Mouse (Mus musculus) MEL (cell line): ENCODE results near the gene Smim24. TPM values are rescaled to one million over a fixed set of nuclear protein-coding genes. Genes with fewer than 3 reads are reported as not detected.

Experiments used
- DNase-seq: peaks from one replicate; pipeline ENCODE4 v3.0.0; 2011; ENCODE audit warnings: low read depth, low spot score
- H3K27ac ChIP-seq: 2 replicates; pipeline ENCODE4 v1.5.1; 2012; ENCODE audit warnings: low read depth, mild to moderate bottlenecking, control low read depth, low read length, moderate library complexity; ENCODE audit not compliant: control insufficient read depth
- H3K27me3 ChIP-seq, 2 experiments: fragments of 150-350 bp in 1 of 2; sonication (generic) in 1 of 2; 2 replicates each; pipeline ENCODE4 v1.6.1; 2012; ENCODE audit warnings: low read length in 2 of 2, mild to moderate bottlenecking in 2 of 2, improper control_type of control experiment in 1 of 2, moderate library complexity in 1 of 2; ENCODE audit not compliant: insufficient read depth in 2 of 2, control insufficient read depth in 1 of 2
- H3K36me3 ChIP-seq, 2 experiments: 2 replicates each; pipeline ENCODE4 v1.6.1; 2012 to 2014; ENCODE audit warnings: low read length in 2 of 2, improper control_type of control experiment in 1 of 2, inconsistent platforms in 1 of 2, mild to moderate bottlenecking in 1 of 2; ENCODE audit not compliant: insufficient read depth in 2 of 2, control insufficient read depth in 1 of 2
- H3K4me1 ChIP-seq, 2 experiments: fragments of 150-350 bp in 1 of 2; sonication (generic) in 1 of 2; 2 replicates each; pipeline ENCODE4 v1.6.1; 2012; ENCODE audit warnings: low read length in 2 of 2, improper control_type of control experiment in 1 of 2, mild to moderate bottlenecking in 1 of 2; ENCODE audit not compliant: insufficient read depth in 2 of 2, control insufficient read depth in 1 of 2
- H3K4me3 ChIP-seq, 2 experiments: fragments of 150-350 bp in 1 of 2; sonication (generic) in 1 of 2; 2 replicates each; pipeline ENCODE4 v1.5.1; 2012; ENCODE audit warnings: low read depth in 2 of 2, low read length in 2 of 2, mild to moderate bottlenecking in 2 of 2, moderate library complexity in 2 of 2, control low read depth in 1 of 2, improper control_type of control experiment in 1 of 2; ENCODE audit not compliant: control insufficient read depth in 1 of 2, insufficient read depth in 1 of 2
- H3K79me2 ChIP-seq: 2 replicates; pipeline ENCODE4 v1.6.1; 2012; ENCODE audit warnings: mild to moderate bottlenecking, low read length, moderate library complexity; ENCODE audit not compliant: control insufficient read depth, poor library complexity, insufficient read depth
- H3K9ac ChIP-seq: 2 replicates; pipeline ENCODE4 v1.6.1; 2012; ENCODE audit warnings: low read depth, mild to moderate bottlenecking, control low read depth, low read length, moderate library complexity; ENCODE audit not compliant: control insufficient read depth, poor library complexity, severe bottlenecking
- H3K9me3 ChIP-seq: fragments of 150-350 bp; sonication (generic); replicated peaks from 2 replicates; pipeline ENCODE4 v1.6.1; 2012; ENCODE audit warnings: mild to moderate bottlenecking, low read length, improper control_type of control experiment, moderate library complexity; ENCODE audit not compliant: insufficient read depth
- CHD2 ChIP-seq: IDR thresholded peaks from 2 replicates; pipeline ENCODE4 v1.6.1; 2011; ENCODE audit warnings: low read length, improper control_type of control experiment
- CTCF ChIP-seq, 3 experiments: IDR thresholded peaks in 2 of 3; conservative IDR thresholded peaks in 1 of 3; 2 replicates each; pipeline ENCODE4 v1.5.1; 2011 to 2012; ENCODE audit warnings: low read length in 3 of 3, low read depth in 2 of 3, mild to moderate bottlenecking in 2 of 3, improper control_type of control experiment in 1 of 3, inconsistent platforms in 1 of 3, mixed read lengths in 1 of 3, moderate library complexity in 1 of 3; ENCODE audit not compliant: control insufficient read depth in 1 of 3, insufficient read depth in 1 of 3, poor library complexity in 1 of 3, severe bottlenecking in 1 of 3
- E2F4 ChIP-seq: IDR thresholded peaks from 2 replicates; pipeline ENCODE4 v1.6.1; 2011; ENCODE audit warnings: low read depth, low read length, improper control_type of control experiment, borderline replicate concordance
- EP300 ChIP-seq, 2 experiments: IDR thresholded peaks; 2 replicates each; pipeline ENCODE4 v1.6.1; 2011; ENCODE audit warnings: improper control_type of control experiment in 2 of 2, low read length in 2 of 2, low read depth in 1 of 2, mild to moderate bottlenecking in 1 of 2
- GABPA ChIP-seq: IDR thresholded peaks from 2 replicates; pipeline ENCODE4 v1.6.1; 2012; ENCODE audit warnings: low read depth, mild to moderate bottlenecking, inconsistent platforms, low read length, improper control_type of control experiment, moderate library complexity
- GATA1 ChIP-seq: IDR thresholded peaks from 2 replicates; pipeline ENCODE4 v1.6.1; 2011; ENCODE audit warnings: low read depth, low read length, improper control_type of control experiment
- JUND ChIP-seq: IDR thresholded peaks from 2 replicates; pipeline ENCODE4 v1.6.1; 2011; ENCODE audit warnings: low read depth, mild to moderate bottlenecking, improper control_type of control experiment, low read length
- MAFK ChIP-seq: IDR thresholded peaks from 2 replicates; pipeline ENCODE4 v1.6.1; 2011; ENCODE audit warnings: low read depth, mild to moderate bottlenecking, low read length, improper control_type of control experiment, borderline replicate concordance
- MEF2A ChIP-seq: IDR thresholded peaks from 2 replicates; pipeline ENCODE4 v1.6.1; 2014; ENCODE audit warnings: low read depth, mild to moderate bottlenecking, inconsistent platforms, low read length, improper control_type of control experiment; ENCODE audit not compliant: poor library complexity, insufficient replicate concordance, severe bottlenecking; ENCODE audit errors: extremely low read depth
- MXI1 ChIP-seq: IDR thresholded peaks from 2 replicates; pipeline ENCODE4 v1.6.1; 2011; ENCODE audit warnings: mild to moderate bottlenecking, low read depth, low read length, improper control_type of control experiment
- MYC ChIP-seq: IDR thresholded peaks from 2 replicates; pipeline ENCODE4 v1.6.1; 2011; ENCODE audit warnings: low read depth, mild to moderate bottlenecking, low read length, improper control_type of control experiment, moderate library complexity
- NELFE ChIP-seq: IDR thresholded peaks from 2 replicates; pipeline ENCODE4 v1.6.1; 2011; ENCODE audit warnings: low read depth, low read length, improper control_type of control experiment
- POLR2A ChIP-seq, 2 experiments: IDR thresholded peaks; 2 replicates each; pipeline ENCODE4 v1.6.1; 2011 to 2012; ENCODE audit warnings: low read length in 2 of 2, mild to moderate bottlenecking in 2 of 2, control low read depth in 1 of 2, improper control_type of control experiment in 1 of 2, low read depth in 1 of 2, moderate library complexity in 1 of 2; ENCODE audit not compliant: control insufficient read depth in 1 of 2, insufficient read depth in 1 of 2, poor library complexity in 1 of 2
- TBP ChIP-seq: IDR thresholded peaks from 2 replicates; pipeline ENCODE4 v1.8.0; 2011; ENCODE audit warnings: low read depth, low read length, improper control_type of control experiment
- TCF12 ChIP-seq: IDR thresholded peaks from 2 replicates; pipeline ENCODE4 v1.6.1; 2014; ENCODE audit warnings: low read depth, mild to moderate bottlenecking, inconsistent platforms, low read length, improper control_type of control experiment, moderate library complexity
- USF1 ChIP-seq: IDR thresholded peaks from 2 replicates; pipeline ENCODE4 v1.6.1; 2014; ENCODE audit warnings: low read depth, mild to moderate bottlenecking, inconsistent platforms, low read length, improper control_type of control experiment, moderate library complexity
- ZKSCAN1 ChIP-seq: IDR thresholded peaks from 2 replicates; pipeline ENCODE4 v1.6.1; 2012; ENCODE audit warnings: low read depth, mild to moderate bottlenecking, inconsistent platforms, low read length, improper control_type of control experiment, moderate library complexity
- ZMIZ1 ChIP-seq: IDR thresholded peaks from 2 replicates; pipeline ENCODE4 v1.6.1; 2012; ENCODE audit warnings: low read depth, mild to moderate bottlenecking, inconsistent platforms, low read length, improper control_type of control experiment, moderate library complexity
- ZNF384 ChIP-seq: IDR thresholded peaks from 2 replicates; pipeline ENCODE4 v1.6.1; 2012; ENCODE audit warnings: low read depth, mild to moderate bottlenecking, inconsistent platforms, low read length, improper control_type of control experiment
- polyA plus RNA-seq, 2 experiments: library from polyadenylated mRNA; stranded (reverse) in 1 of 2; unstranded in 1 of 2; fragments of >175 nt in 1 of 2; fragments of >200 nt in 1 of 2; gene quantifications; 2 replicates each; pipeline versions ENCODE4 v1.2.1 to v1.2.4; 2012; ENCODE audit warnings: low replicate concordance in 2 of 2, low read depth in 1 of 2; ENCODE audit not compliant: insufficient read length in 2 of 2, insufficient read depth in 1 of 2, missing spikeins in 1 of 2
- total RNA-seq: library from RNA; depleted of rRNA; stranded (reverse); fragments of 300-350 nt; gene quantifications from 2 replicates; pipeline ENCODE4 v1.2.3, GENCODE M21; 2012

Gene Smim24
- total and polyA plus RNA-seq, 3 experiments = 6.7 to 29.5 TPM; not detected in 1

GRCm38 (mm10) chr10:81400371-81401204 lies 7.7 kb downstream of the Smim24 start:
- no peak overlapping the region for H3K9ac ChIP-seq
- no peak for DNase-seq
- peaks cover 0 to 8% of the 10 kb centered on the region in 2 experiments; a peak in 2 of 4 replicates for H3K4me1 ChIP-seq
- no peak overlapping the region for H3K4me3 ChIP-seq
- H3K27ac ChIP-seq = no peak overlapping the region
- H3K79me2 ChIP-seq = no peaks in the 10 kb centered on the region
- TF ChIP-seq NELFE (no peak), MXI1 (no peak)
- H3K9me3 ChIP-seq = no peaks in the 10 kb centered on the region
- H3K36me3 ChIP-seq = peaks cover 0 to 4% of the 10 kb centered on the region in 2 experiments; a peak in 2 of 4 replicates
- H3K27me3 ChIP-seq = no peaks in the 10 kb centered on the region

GRCm38 (mm10) chr10:81401205-81401520 lies 8.3 kb downstream of the Smim24 start:
- DNase-seq = no peak
- Histone ChIP-seq H3K4me1 (peaks cover 0 to 9% of the 10 kb centered on the region in 2 experiments; a peak in 2 of 4 replicates), H3K4me3 (no peak overlapping the region), H3K36me3 (peaks cover 0 to 4% of the 10 kb centered on the region in 2 experiments; a peak in 2 of 4 replicates), H3K27me3 (no peaks in the 10 kb centered on the region), H3K9ac (no peak overlapping the region), H3K79me2 (no peaks in the 10 kb centered on the region), H3K27ac (no peak overlapping the region), H3K9me3 (no peaks in the 10 kb centered on the region)
- TF ChIP-seq E2F4 (no peak), TCF12 (no peak), GABPA (no peak)

- H3K4me3 ChIP-seq = no peak overlapping the region
- no peak overlapping the region for H3K9ac ChIP-seq
- no peaks in the 10 kb centered on the region for H3K9me3 ChIP-seq
- no peak overlapping the region for H3K27ac ChIP-seq
- TF ChIP-seq ZKSCAN1 (no peak), ZMIZ1 (no peak), GATA1 (no peak), MAFK (no peak), ZNF384 (no peak), TCF12 (no peak), MYC (no peak), EP300 (IDR thresholded peaks at IDR 0.05; ENCODE audit: low read depth in 1 of 2, low read length in 2 of 2) (no peak), E2F4 (no peak), MEF2A (no peak), CHD2 (no peak), USF1 (no peak), CTCF (IDR thresholded peaks at IDR 0.05 in 2 of 3, conservative IDR thresholded peaks at IDR 0.05 in 1 of 3; ENCODE audit: control insufficient read depth in 1 of 3, insufficient read depth in 1 of 3, low read depth in 2 of 3, low read length in 3 of 3, poor library complexity in 1 of 3, severe bottlenecking in 1 of 3) (no peak), TBP (no peak), JUND (no peak), POLR2A (IDR thresholded peaks at IDR 0.05; ENCODE audit: control insufficient read depth in 1 of 2, insufficient read depth in 1 of 2, low read depth in 1 of 2, low read length in 2 of 2, poor library complexity in 1 of 2) (no peak)
- no peaks in the 10 kb centered on the region for H3K79me2 ChIP-seq
- no peak for DNase-seq
- peaks cover 0 to 4% of the 10 kb centered on the region in 2 experiments; a peak in 2 of 4 replicates for H3K36me3 ChIP-seq
- H3K27me3 ChIP-seq = no peaks in the 10 kb centered on the region
- H3K4me1 ChIP-seq = peaks cover 0 to 9% of the 10 kb centered on the region in 2 experiments; a peak in 2 of 4 replicates
Observed at GRCm38 (mm10) chr10:81401521-81402226, 8.8 kb downstream of the Smim24 start.
